Mouse (Mus musculus) kidney, embryonic 14.5 days (tissue): Measurements from ENCODE around the gene Jam2. TPM values are rescaled to one million over a fixed set of nuclear protein-coding genes. Genes with fewer than 3 reads are reported as not detected.

ENCODE experiments used
- ATAC-seq: fragments of 200-750 bp; cut with Nextera tagmentation; 2 replicates; pipeline ENCODE4 v1.8.0; 2017; ENCODE audit warnings: moderate number of reproducible peaks, mild to moderate bottlenecking, moderate TSS enrichment, moderate library complexity; ENCODE audit not compliant: low FRiP score, low TSS enrichment
- H3K27ac ChIP-seq: fragments of 300-500 bp; sonication (generic); 2 replicates; pipeline ENCODE4 v1.5.1; 2014; ENCODE audit warnings: low read depth, mild to moderate bottlenecking, low read length, moderate library complexity, mixed read lengths
- H3K27me3 ChIP-seq: fragments of 300-500 bp; sonication (generic); 2 replicates; pipeline ENCODE4 v1.6.1; 2014; ENCODE audit warnings: mild to moderate bottlenecking, low read length; ENCODE audit not compliant: control insufficient read depth, insufficient read depth
- H3K36me3 ChIP-seq: fragments of 300-500 bp; sonication (generic); 2 replicates; pipeline ENCODE4 v1.6.1; 2014; ENCODE audit warnings: low read length, mixed read lengths; ENCODE audit not compliant: control insufficient read depth, insufficient read depth
- H3K4me1 ChIP-seq: fragments of 300-500 bp; sonication (generic); 2 replicates; pipeline ENCODE4 v1.6.1; 2014; ENCODE audit warnings: low read length, mixed read lengths; ENCODE audit not compliant: control insufficient read depth, insufficient read depth
- H3K4me2 ChIP-seq: fragments of 300-500 bp; sonication (generic); replicated peaks from 2 replicates; pipeline ENCODE4 v1.6.1; 2014; ENCODE audit warnings: low read depth, mild to moderate bottlenecking, low read length
- H3K4me3 ChIP-seq: fragments of 300-500 bp; sonication (generic); 2 replicates; pipeline ENCODE4 v1.5.1; 2014; ENCODE audit warnings: mild to moderate bottlenecking, low read length
- H3K9ac ChIP-seq: fragments of 300-500 bp; sonication (generic); 2 replicates; pipeline ENCODE4 v1.6.1; 2014; ENCODE audit warnings: low read depth, mild to moderate bottlenecking, low read length, moderate library complexity
- H3K9me3 ChIP-seq: fragments of 300-500 bp; sonication (generic); 2 replicates; pipeline ENCODE4 v1.6.1; 2016; ENCODE audit warnings: low read length; ENCODE audit not compliant: control insufficient read depth
- WGBS: fragments of 180-500 bp; shearing (Covaris S2); extraction: QIAGEN DNeasy Blood & Tissue Kit; methylation state at CpG from one replicate; pipeline ENCODE4 v1.1.7; 2014; 5-methylcytosine and 5-hydroxymethylcytosine counted together
- polyA plus RNA-seq: library from polyadenylated mRNA; unstranded; fragments of >200 nt; fragmentation: Nextera tagmentation; extraction: Ambion mirVana; gene quantifications from 2 replicates; pipeline ENCODE4 v1.2.1, GENCODE M21; 2014

Gene Jam2
- polyA plus RNA-seq, 1 experiment from 2014 or later: 2.5 TPM

DNA sequence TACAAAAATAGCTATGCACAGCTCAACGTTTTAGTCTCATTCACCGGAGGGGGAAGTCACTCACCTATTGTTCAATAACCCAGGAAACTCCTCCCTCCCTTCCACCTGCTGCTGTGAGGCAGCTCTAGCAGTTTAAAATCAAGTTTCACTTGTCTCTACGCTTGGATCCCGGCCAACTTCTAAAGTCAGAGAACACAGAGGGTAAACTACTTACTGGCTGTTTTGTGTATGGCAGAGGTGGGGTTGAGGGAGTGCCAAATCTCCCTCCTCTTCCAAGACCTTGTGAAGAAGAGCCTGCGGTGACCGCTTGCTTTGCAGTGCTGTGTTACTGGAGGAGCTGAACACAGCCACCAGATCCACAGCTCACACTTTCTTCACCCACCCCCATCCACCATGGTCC is 51.1 kb downstream of the Jam2 start:
- Histone ChIP-seq H3K27me3 (no peaks in the 10 kb centered on the region), H3K4me1 (no peaks in the 10 kb centered on the region), H3K4me3 (no peak overlapping the region), H3K36me3 (peaks cover 65% of the 10 kb centered on the region), H3K4me2 (no peak overlapping the region), H3K9ac (no peak overlapping the region), H3K9me3 (no peaks in the 10 kb centered on the region), H3K27ac (no peak overlapping the region)
- no peak for ATAC-seq
- WGBS: 85% methylated on average over 6 of the region's 6 CpGs

GRCm38 (mm10) chr16:84831696-84832095 is 57.8 kb downstream of the Jam2 start:
- 55% methylated on average over 5 of the region's 5 CpGs for WGBS
- H3K4me1 ChIP-seq: peaks cover 12% of the 10 kb centered on the region; the same call in 1 of the 2 replicates
- no peak overlapping the region for H3K27ac ChIP-seq
- H3K4me2 ChIP-seq: no peak overlapping the region
- H3K27me3 ChIP-seq: no peaks in the 10 kb centered on the region
- peaks cover 54% of the 10 kb centered on the region for H3K36me3 ChIP-seq
- ATAC-seq: no peak
- H3K9me3 ChIP-seq: no peaks in the 10 kb centered on the region
- no peak overlapping the region for H3K9ac ChIP-seq
- H3K4me3 ChIP-seq: no peak overlapping the region

- no peak overlapping the region for H3K27ac ChIP-seq
- no peak overlapping the region; the same call in 1 of the 2 replicates for H3K9ac ChIP-seq
- H3K27me3 ChIP-seq: no peaks in the 10 kb centered on the region
- WGBS: 98% methylated on average over 5 of the region's 5 CpGs
- H3K4me3 ChIP-seq: no peak overlapping the region
- no peak for ATAC-seq
- no peaks in the 10 kb centered on the region for H3K9me3 ChIP-seq
- H3K36me3 ChIP-seq: peaks cover 44% of the 10 kb centered on the region
- H3K4me1 ChIP-seq: peaks cover 12% of the 10 kb centered on the region; the same call in 1 of the 2 replicates
- no peak overlapping the region for H3K4me2 ChIP-seq
Observed at GRCm38 (mm10) chr16:84832736-84833135, 58.8 kb downstream of the Jam2 start.

DNA sequence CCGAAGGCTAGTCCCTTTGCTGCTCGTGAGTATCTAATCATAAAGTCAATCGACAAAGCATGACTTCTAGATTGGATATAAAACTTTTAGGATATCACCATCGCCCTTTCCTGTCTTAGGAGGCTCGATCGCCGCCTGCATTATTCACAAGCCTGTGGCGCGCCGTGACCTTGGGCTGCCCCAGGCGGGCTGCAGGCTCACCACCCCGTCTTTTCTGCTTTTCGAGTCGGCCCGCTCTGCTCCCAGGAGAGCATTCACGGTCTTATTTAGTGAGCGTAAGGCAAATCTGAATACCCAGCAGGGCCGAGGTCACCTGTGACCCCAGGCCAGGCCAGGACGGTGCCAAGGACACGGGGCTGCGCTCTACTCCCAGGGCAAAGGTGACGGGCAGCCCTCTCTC is 60.4 kb downstream of the Jam2 start:
- H3K36me3 ChIP-seq: peaks cover 34% of the 10 kb centered on the region
- ATAC-seq: no peak; the same call in 1 of the 2 replicates

DNA sequence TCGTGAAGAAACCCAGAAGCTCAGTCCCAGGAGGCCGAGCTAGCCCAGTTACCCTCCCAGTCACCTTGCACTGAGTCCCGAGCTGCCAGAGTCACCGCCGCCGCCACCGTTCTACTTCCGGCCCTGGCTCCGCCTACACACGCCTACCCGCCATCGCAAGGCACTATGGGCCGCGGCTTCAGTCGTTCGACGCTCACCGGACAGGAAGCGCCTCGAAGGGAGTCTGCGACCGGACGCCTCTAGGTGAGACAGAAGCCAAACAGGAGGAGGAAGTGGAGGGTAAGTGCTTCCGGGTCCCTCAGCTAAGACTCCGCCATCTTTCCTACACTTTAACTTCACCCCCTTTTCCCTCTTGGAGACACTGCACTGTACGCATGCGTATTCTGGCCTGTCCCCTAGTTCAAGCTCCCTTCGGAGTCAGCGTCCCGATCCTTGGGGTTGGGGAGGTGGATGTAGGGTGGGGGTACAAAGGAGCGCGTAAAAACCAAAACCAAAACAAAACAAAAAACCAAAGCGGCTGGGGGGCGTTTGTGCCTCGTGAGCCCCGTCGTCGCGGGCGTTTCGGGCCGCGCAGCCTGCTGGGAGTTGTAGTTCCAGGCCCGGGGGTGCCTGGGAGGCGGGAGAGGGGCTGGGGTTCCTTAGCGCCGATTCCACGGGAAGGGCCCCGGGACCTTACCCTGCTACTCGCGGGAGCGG is 61.0 kb downstream of the Jam2 start, which contains the start of gene Gabpa:
Gene Gabpa (plus strand): TSS at position 181 of the 696 bp plus-strand sequence.
- Histone ChIP-seq H3K9me3 (no peaks in the 10 kb centered on the region), H3K4me2 (peak within 1 kb of the TSS; percentile 74), H3K36me3 (peaks cover 32% of the 10 kb centered on the region), H3K27me3 (no peaks in the 10 kb centered on the region), H3K9ac (peak within 1 kb of the TSS; percentile 99), H3K27ac (peak within 1 kb of the TSS; percentile 98), H3K4me3 (peak within 1 kb of the TSS; percentile 95), H3K4me1 (peaks cover 12% of the 10 kb centered on the region; the same call in 1 of the 2 replicates)
- WGBS: under 1% methylated on average over 52 of the region's 52 CpGs
- ATAC-seq: peak; percentile 95

More for the DNA sequence above, 60.4 kb downstream of the Jam2 start:
- peak overlapping the region; percentile 98 for H3K27ac ChIP-seq
- H3K27me3 ChIP-seq: no peaks in the 10 kb centered on the region
- no peaks in the 10 kb centered on the region for H3K9me3 ChIP-seq
- peaks cover 12% of the 10 kb centered on the region; the same call in 1 of the 2 replicates for H3K4me1 ChIP-seq
- WGBS: under 1% methylated on average over 22 of the region's 22 CpGs
- H3K4me2 ChIP-seq: peak overlapping the region; percentile 74
- peak overlapping the region; percentile 95 for H3K4me3 ChIP-seq
- H3K9ac ChIP-seq: peak overlapping the region; percentile 99

DNA sequence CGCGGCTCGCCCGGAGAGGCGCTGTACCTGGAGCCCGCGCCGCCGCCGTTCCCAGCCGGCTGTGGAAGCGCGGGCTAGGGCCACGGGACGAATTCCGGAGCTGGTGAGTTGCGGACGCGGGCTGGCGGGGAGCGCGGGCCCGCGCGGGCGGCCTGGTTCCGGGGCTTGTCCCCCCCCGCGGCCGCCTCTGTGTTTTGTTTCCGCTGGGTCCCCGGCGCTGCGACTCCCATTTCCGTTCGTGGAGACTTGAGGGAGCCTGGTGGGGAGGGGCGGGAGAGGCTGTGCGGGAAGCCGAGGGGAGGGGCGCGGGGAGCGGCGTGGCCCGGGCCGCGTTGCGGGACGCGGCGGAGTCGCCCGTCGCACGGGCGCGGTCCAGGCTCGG is 61.5 kb downstream of the Jam2 start, which contains the start of gene Atp5j:
Gene Atp5j (minus strand): TSS at position 185 of the 382 bp plus-strand sequence.
- Histone ChIP-seq H3K27me3 (no peaks in the 10 kb centered on the region), H3K4me2 (peak within 1 kb of the TSS; percentile 74), H3K4me3 (peak within 1 kb of the TSS; percentile 95), H3K27ac (peak within 1 kb of the TSS; percentile 98), H3K9me3 (no peaks in the 10 kb centered on the region), H3K9ac (peak within 1 kb of the TSS; percentile 99), H3K36me3 (peaks cover 30% of the 10 kb centered on the region), H3K4me1 (peaks cover 12% of the 10 kb centered on the region; the same call in 1 of the 2 replicates)
- under 1% methylated on average over 36 of the region's 57 CpGs for WGBS
- peak; percentile 70 for ATAC-seq

DNA sequence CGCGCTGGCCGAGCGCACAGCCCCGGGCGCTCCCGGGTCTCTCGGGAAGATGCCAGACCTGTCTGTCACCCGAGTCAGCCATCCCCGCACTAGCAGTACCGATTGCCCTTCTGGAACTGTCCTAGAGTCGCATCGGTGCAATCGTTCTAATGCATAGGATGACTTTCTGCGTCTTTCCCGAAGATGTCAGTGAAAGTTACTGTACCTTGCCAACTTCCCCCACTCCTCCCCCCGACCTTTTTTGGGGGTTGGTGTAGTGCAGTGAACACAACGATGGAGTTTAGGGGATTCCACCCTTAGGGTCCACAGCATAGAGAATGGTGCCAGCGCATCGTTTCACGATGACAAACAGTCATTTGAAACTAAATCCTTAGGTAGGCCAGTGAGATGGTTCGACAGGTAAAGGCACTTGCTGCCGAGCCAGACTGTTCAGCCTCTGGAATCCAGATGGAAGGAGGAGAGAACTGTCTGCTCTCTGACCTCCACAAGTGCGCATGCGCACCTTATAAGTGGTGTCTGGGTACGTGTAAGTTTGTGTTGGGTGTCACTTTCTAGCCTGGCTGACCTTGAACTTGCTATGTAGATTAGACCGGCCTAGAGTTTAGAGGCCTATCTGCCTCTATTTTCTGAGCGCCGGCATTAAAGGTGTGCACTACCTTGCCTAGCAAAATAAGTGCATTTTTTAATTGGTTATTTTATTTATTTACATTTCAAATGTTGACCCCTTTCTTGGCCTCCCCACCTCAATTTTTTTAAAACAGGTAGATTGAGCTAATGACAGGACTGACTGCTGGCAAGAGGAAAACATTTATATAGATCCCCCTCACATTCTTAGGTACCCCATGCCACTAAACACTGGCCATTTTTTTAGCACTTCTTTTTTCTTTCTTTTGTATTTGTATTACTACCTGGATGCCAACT is 62.2 kb downstream of the Jam2 start:
- peak overlapping the region; percentile 98 for H3K27ac ChIP-seq
- H3K4me1 ChIP-seq: peaks cover 12% of the 10 kb centered on the region; the same call in 1 of the 2 replicates
- peak; percentile 17 for ATAC-seq
- no peaks in the 10 kb centered on the region for H3K27me3 ChIP-seq
- 7% methylated on average over 29 of the region's 29 CpGs for whole genome bisulfite sequencing
- peak overlapping the region; percentile 95 for H3K4me3 ChIP-seq
- H3K36me3 ChIP-seq: peaks cover 30% of the 10 kb centered on the region
- H3K9ac ChIP-seq: peak overlapping the region; percentile 99
- peak overlapping the region; percentile 74 for H3K4me2 ChIP-seq
- no peaks in the 10 kb centered on the region for H3K9me3 ChIP-seq

DNA sequence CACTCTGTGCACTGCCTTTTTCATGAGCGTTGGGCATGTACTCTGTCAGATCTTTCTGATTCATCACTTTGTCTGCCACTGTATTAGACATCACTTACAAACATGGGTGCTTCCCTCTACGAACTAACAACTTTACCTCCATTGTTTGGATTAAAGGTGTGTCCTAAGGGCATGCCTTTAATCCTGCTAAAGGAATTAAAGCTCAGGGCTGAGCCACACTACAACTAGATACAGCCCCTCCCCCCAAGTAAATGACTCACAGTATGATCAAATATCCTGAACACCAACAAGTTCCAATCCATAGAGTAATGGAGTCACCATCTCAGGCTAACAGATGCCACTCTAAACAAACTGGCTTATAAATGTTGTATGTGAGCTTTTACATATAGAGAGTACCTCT is 64.7 kb downstream of the Jam2 start:
- Histone ChIP-seq H3K9ac (no peak overlapping the region), H3K4me1 (no peaks in the 10 kb centered on the region; the same call in 1 of the 2 replicates), H3K9me3 (no peaks in the 10 kb centered on the region), H3K27me3 (no peaks in the 10 kb centered on the region), H3K27ac (no peak overlapping the region), H3K36me3 (peaks cover 30% of the 10 kb centered on the region), H3K4me2 (no peak overlapping the region), H3K4me3 (no peak overlapping the region)
- no peak for ATAC-seq
- WGBS: 94% methylated on average over 2 of the region's 2 CpGs
